8 mouse cellular contexts compared by ENCODE assay signal in the genomic region with DNA sequence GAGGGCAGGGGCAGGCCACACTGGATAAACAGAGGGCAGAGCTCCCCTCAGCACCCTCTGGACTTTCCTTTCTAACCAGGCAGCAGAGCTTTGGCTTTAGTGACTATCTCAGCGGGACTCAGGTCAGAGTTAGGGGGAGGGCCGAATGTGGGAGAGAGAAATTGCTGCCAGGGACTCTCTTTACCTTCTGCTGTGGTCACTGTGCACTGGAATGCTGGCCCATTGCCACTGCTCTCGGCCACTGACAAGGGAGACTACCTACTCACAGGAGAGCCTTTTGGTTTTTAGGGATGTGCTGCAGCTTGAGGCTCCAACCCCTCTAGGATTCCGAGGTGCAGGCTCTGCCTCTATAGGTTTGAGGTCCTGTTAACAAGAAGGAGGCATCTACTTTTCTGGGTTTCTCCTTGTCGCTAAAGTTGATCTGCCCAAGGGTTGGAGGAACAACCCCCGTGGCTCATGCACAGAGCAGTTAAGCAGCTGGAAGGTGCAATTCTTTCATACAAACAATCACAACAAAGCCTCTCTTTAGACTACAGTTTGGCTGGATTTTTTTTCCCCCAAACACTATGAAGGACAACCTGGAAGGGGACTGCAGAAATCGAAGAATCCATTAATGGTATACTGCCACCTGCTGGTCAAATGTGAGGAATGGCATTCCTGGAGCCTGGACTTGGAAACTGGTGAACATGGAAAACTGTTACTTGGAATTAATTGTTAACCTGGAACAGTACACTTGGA.
DNase-seq lines count a peak whose midpoint lies in the region; ATAC-seq and TF ChIP-seq lines count a peak whose summit lies in the region.

No protein-coding gene starts in this region.

- no peak for ATAC-seq in heart, embryonic 13.5 days (ENCODE audit: extremely low read depth, insufficient number of reproducible peaks, low FRiP score, low TSS enrichment)
- ATAC-seq in liver, postnatal 0 days: peak; percentile 84

- H3K4me3 ChIP-seq in heart, embryonic 13.5 days: no peak overlapping the region
- H3K4me3 ChIP-seq in liver, postnatal 0 days (ENCODE audit: low read depth, low read length): no peak overlapping the region
- no peak overlapping the region for H3K4me3 ChIP-seq in thymus, adult 2 months (ENCODE audit: control insufficient read depth, insufficient read depth, low read length)

- 41% methylated on average over 7 of the region's 7 CpGs for WGBS in heart, embryonic 13.5 days
- WGBS in liver, postnatal 0 days (ENCODE audit: insufficient replicate concordance): 46% methylated on average over 7 of the region's 7 CpGs
- 80% methylated on average over 7 of the region's 7 CpGs for WGBS in thymus, adult 2 months

- TF ChIP-seq EP300 in liver, postnatal 0 days (IDR thresholded peaks at IDR 0.05; ENCODE audit: low read depth): no peak

- no peak for TF ChIP-seq POLR2A in thymus, adult 2 months (IDR thresholded peaks at IDR 0.05; ENCODE audit: control insufficient read depth, extremely low read depth, insufficient read depth, low read length, poor library complexity)

- DNase-seq in thymus, postnatal 25 days: peak; percentile 6
- no peak for DNase-seq in thymus, postnatal 10 days (ENCODE audit: low spot score in 2 of 2)
- peak; percentile 74 to 80 for DNase-seq in cerebellum, postnatal 14 days
- peak; percentile 64 for DNase-seq in kidney, postnatal 10 days
- peak; percentile 56 for DNase-seq in liver, postnatal 0 days
- peak; percentile 82 for DNase-seq in retina, postnatal 1 day
- DNase-seq in thymus, adult 2 months: no peak

- no peak overlapping the region for H3K4me2 ChIP-seq in heart, embryonic 13.5 days
- H3K4me2 ChIP-seq in liver, postnatal 0 days (ENCODE audit: low read depth, low read length): peak overlapping the region; percentile 42

- peak overlapping the region; percentile 37; the same call in 1 of the 2 replicates for H3K27ac ChIP-seq in heart, embryonic 13.5 days (replicated peaks)
- H3K27ac ChIP-seq in liver, postnatal 0 days (ENCODE audit: low read depth): peak overlapping the region; percentile 53
- H3K27ac ChIP-seq in thymus, adult 2 months (ENCODE audit: control insufficient read depth, insufficient read depth, low read length): no peak overlapping the region

- peaks cover 35% of the 10 kb centered on the region for H3K36me3 ChIP-seq in heart, embryonic 13.5 days
- peaks cover 20% of the 10 kb centered on the region for H3K36me3 ChIP-seq in liver, postnatal 0 days (replicated peaks; ENCODE audit: insufficient read depth, low read length)
- H3K36me3 ChIP-seq in thymus, adult 2 months (ENCODE audit: control insufficient read depth, insufficient read depth, low read length): no peaks in the 10 kb centered on the region

- H3K27me3 ChIP-seq in heart, embryonic 13.5 days (replicated peaks): no peaks in the 10 kb centered on the region
- H3K27me3 ChIP-seq in liver, postnatal 0 days (ENCODE audit: insufficient read depth, low read length): no peaks in the 10 kb centered on the region
- H3K27me3 ChIP-seq in thymus, adult 2 months (ENCODE audit: control insufficient read depth, insufficient read depth, low read length): no peaks in the 10 kb centered on the region

- H3K9me3 ChIP-seq in heart, embryonic 13.5 days: no peaks in the 10 kb centered on the region
- H3K9me3 ChIP-seq in liver, postnatal 0 days (ENCODE audit: low read length): no peaks in the 10 kb centered on the region

- H3K9ac ChIP-seq in heart, embryonic 13.5 days: peak overlapping the region; percentile 34
- H3K9ac ChIP-seq in liver, postnatal 0 days (replicated peaks): no peak overlapping the region

- TF ChIP-seq CTCF in liver, postnatal 0 days (IDR thresholded peaks at IDR 0.05; ENCODE audit: low read depth): peak; percentile 75
- TF ChIP-seq CTCF in thymus, adult 2 months (IDR thresholded peaks at IDR 0.05; ENCODE audit: borderline replicate concordance, control insufficient read depth, extremely low read depth, insufficient read depth, low read length, poor library complexity): no peak

- peaks cover 8% of the 10 kb centered on the region for H3K4me1 ChIP-seq in heart, embryonic 13.5 days
- H3K4me1 ChIP-seq in liver, postnatal 0 days (ENCODE audit: insufficient read depth): no peaks in the 10 kb centered on the region
- H3K4me1 ChIP-seq in thymus, adult 2 months (replicated peaks; ENCODE audit: control insufficient read depth, insufficient read depth, low read length): no peaks in the 10 kb centered on the region; the same call in 1 of the 2 replicates

Comparison
In these comparisons a context has a peak if more than half of its experiments do, and no peak if none do; other contexts are left out.
1. DNase-seq: peak in thymus, postnatal 25 days (single experiment), cerebellum, postnatal 14 days (2 of 2), kidney, postnatal 10 days (single experiment), liver, postnatal 0 days (single experiment) and retina, postnatal 1 day (single experiment); none in thymus, postnatal 10 days (0 of 2) and thymus, adult 2 months (single experiment).